Mouse (Mus musculus) bone marrow macrophage, adult 2 months (primary cell): ENCODE results near the gene Rragc. TPM values are rescaled to one million over a fixed set of nuclear protein-coding genes. Genes with fewer than 3 reads are reported as not detected.

Experiments
- H3K27ac ChIP-seq: 2 replicates; pipeline ENCODE4 v1.5.1; 2012; ENCODE audit warnings: low read depth, low read length; ENCODE audit not compliant: insufficient read depth
- H3K4me1 ChIP-seq: 2 replicates; pipeline ENCODE4 v1.6.1; 2012; ENCODE audit warnings: low read length; ENCODE audit not compliant: control insufficient read depth, insufficient read depth
- H3K4me3 ChIP-seq: 2 replicates; pipeline ENCODE4 v1.5.1; 2012; ENCODE audit warnings: mild to moderate bottlenecking, low read length, moderate library complexity; ENCODE audit not compliant: insufficient read depth
- CTCF ChIP-seq: IDR thresholded peaks from 2 replicates; pipeline ENCODE4 v1.5.1; 2012; ENCODE audit warnings: low read depth, mild to moderate bottlenecking, low read length, moderate library complexity
- POLR2A ChIP-seq: IDR thresholded peaks from 2 replicates; pipeline ENCODE4 v1.6.1; 2012; ENCODE audit warnings: mild to moderate bottlenecking, low read depth, low read length, borderline replicate concordance
- polyA plus RNA-seq: library from polyadenylated mRNA; stranded (reverse); fragments of >200 nt; gene quantifications from 2 replicates; pipeline ENCODE4 v1.2.4, GENCODE M21; 2012; ENCODE audit not compliant: missing spikeins, insufficient read depth, insufficient read length

Rragc gene
- polyA plus RNA-seq, 1 experiment, result 196 TPM

DNA sequence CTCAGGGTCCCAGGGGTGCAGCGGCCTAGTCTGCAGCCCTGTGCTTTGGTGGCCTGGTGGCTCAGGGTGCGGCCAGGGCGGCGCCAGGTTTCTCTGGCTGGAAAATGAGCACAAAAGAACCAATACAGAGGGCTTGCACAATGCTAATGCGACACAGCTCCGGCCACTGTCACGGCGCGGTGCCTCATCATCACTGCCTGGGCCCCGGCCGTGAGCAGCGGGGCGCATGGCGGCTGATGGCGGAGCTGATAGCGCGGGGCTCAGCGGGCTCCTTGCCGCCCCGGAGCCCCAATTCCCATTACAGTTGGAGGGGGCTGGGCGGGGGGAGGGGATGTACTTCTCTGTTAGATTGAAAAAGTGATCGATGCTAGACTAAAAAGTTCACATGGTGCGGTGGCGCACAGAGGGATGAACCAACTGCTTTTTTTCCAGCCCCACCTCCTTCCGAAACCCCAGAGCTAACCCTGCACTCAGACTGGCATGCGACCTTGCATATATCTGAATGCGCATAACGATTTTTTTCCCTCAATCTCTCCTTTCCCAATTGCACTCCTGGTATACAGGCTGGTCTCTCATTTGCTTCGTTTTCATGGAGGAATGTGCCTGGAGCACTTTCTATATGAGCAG is 55.3 kb downstream of the Rragc start:
- no peak overlapping the region for H3K4me3 ChIP-seq
- TF ChIP-seq CTCF (no peak), POLR2A (no peak)
- no peaks in the 10 kb centered on the region for H3K4me1 ChIP-seq
- H3K27ac ChIP-seq, result no peak overlapping the region

DNA sequence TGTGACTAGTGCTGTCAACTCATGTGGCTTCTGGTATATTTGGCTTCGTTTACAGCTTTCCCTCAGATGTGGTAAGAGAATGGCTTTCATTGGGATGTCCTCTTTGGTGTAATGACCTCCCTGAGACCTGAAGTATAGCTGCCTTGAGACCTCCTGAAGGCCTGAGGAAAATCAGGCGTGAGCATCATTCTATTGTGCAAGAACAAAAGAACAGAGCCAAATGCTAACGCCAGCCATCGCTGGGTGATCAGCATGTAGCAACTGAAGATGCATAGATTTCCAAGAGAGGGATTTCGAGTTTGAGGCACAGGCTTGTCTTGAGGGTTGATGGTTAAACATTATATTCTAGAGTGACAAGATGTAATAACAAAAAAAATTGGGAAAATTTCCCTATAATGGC is 64.9 kb downstream of the Rragc start:
- TF ChIP-seq CTCF (no peak), POLR2A (no peak)
- Histone ChIP-seq H3K27ac (no peak overlapping the region), H3K4me3 (no peak overlapping the region), H3K4me1 (no peaks in the 10 kb centered on the region)

Other genes with a start within 250 kb of the Rragc start
- gene Macf1, start 233.1 kb upstream of the Rragc start, polyA plus RNA-seq, result 176 and 182 TPM in 2 replicates
- 110 and 121 TPM in 2 replicates for gene Ndufs5, start 199.2 kb upstream of the Rragc start, polyA plus RNA-seq
- 47.4 and 56.1 TPM in 2 replicates for gene Akirin1, start 167.1 kb upstream of the Rragc start, polyA plus RNA-seq
- not detected in 2 replicates for gene Rhbdl2, start 129.6 kb upstream of the Rragc start, polyA plus RNA-seq
- gene 4933427I04Rik, start 57.8 kb upstream of the Rragc start, polyA plus RNA-seq, result not detected in 2 replicates
- gene Mycbp, start 12.6 kb upstream of the Rragc start, polyA plus RNA-seq, result 17.1 and 21.1 TPM in 2 replicates
- not detected in 2 replicates for gene 4930535I16Rik, start 576 bp downstream of the Rragc start, polyA plus RNA-seq